Mouse (Mus musculus) lung, embryonic 16.5 days (tissue): Measurements from ENCODE around the gene Slc25a30. TPM values are rescaled to one million over a fixed set of nuclear protein-coding genes. Genes with fewer than 3 reads are reported as not detected.
A peak's percentile ranks its signal among the peaks of the same experiment; 100 is the strongest.
"Not testable (repeated sequence)": the region's sequence is repeated elsewhere in the genome, so short reads cannot be mapped to it uniquely, and the experiment has no call there.

Experiments used
- ATAC-seq: fragments of 200-750 bp; cut with Nextera tagmentation; 2 replicates; pipeline ENCODE4 v1.8.0; 2017; ENCODE audit warnings: low read depth, mild to moderate bottlenecking, moderate library complexity
- H3K27ac ChIP-seq: fragments of 300-500 bp; sonication (generic); 2 replicates; pipeline ENCODE4 v1.5.1; 2014; ENCODE audit warnings: mild to moderate bottlenecking, control low read depth, low read length
- H3K27me3 ChIP-seq: fragments of 300-500 bp; sonication (generic); 2 replicates; pipeline ENCODE4 v1.6.1; 2014; ENCODE audit warnings: low read depth, low read length, mixed read lengths; ENCODE audit not compliant: control insufficient read depth, insufficient read depth
- H3K36me3 ChIP-seq: fragments of 300-500 bp; sonication (generic); 2 replicates; pipeline ENCODE4 v1.6.1; 2014; ENCODE audit warnings: low read length; ENCODE audit not compliant: control insufficient read depth, insufficient read depth
- H3K4me1 ChIP-seq: fragments of 300-500 bp; sonication (generic); replicated peaks from 2 replicates; pipeline ENCODE4 v1.6.1; 2014; ENCODE audit warnings: low read length, mixed read lengths; ENCODE audit not compliant: control insufficient read depth, insufficient read depth
- H3K4me2 ChIP-seq: fragments of 300-500 bp; sonication (generic); 2 replicates; pipeline ENCODE4 v1.6.1; 2014; ENCODE audit warnings: low read depth, low read length, control low read depth
- H3K4me3 ChIP-seq: fragments of 300-500 bp; sonication (generic); 2 replicates; pipeline ENCODE4 v1.5.1; 2014; ENCODE audit warnings: mild to moderate bottlenecking, low read length, control low read depth
- H3K9ac ChIP-seq: fragments of 300-500 bp; sonication (generic); 2 replicates; pipeline ENCODE4 v1.6.1; 2014; ENCODE audit warnings: low read length, control low read depth
- H3K9me3 ChIP-seq: fragments of 300-500 bp; sonication (generic); 2 replicates; pipeline ENCODE4 v1.6.1; 2016; ENCODE audit warnings: low read length; ENCODE audit not compliant: control insufficient read depth
- whole genome bisulfite sequencing: fragments of 180-500 bp; shearing (Covaris S2); extraction: QIAGEN DNeasy Blood & Tissue Kit; methylation state at CpG from one replicate; pipeline ENCODE4 v1.1.7; 2014; 5-methylcytosine and 5-hydroxymethylcytosine counted together
- polyA plus RNA-seq: library from polyadenylated mRNA; unstranded; fragments of >200 nt; fragmentation: Nextera tagmentation; extraction: Ambion mirVana; gene quantifications from 2 replicates; pipeline ENCODE4 v1.2.1, GENCODE M21; 2015

The Slc25a30 gene
- polyA plus RNA-seq, 1 experiment from 2014 or later: 3.3 TPM

DNA sequence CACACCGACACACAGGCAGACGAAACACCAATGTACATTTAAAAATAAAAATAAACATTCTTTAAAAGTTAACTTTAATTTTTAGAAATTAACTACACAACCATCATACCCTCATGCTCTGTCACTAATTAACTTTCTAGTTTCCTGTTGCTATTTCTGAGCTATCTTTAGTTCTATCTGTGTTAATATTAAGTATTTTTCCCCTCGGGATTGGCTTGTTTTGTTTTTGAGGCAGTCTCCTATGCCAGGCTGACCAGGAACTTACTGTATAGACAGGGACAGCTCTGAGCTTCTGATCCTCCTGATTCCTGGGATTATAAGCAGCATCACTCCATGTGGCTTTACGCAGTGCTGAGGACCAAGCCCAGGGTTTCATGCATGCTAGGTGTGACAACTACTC lies 6.9 kb downstream of the Slc25a30 start:
- 82% methylated on average over 4 of the region's 4 CpGs for WGBS
- H3K9ac ChIP-seq: no peak overlapping the region
- no peak overlapping the region for H3K27ac ChIP-seq
- H3K27me3 ChIP-seq: no peaks in the 10 kb centered on the region
- no peak overlapping the region for H3K4me2 ChIP-seq
- no peak for ATAC-seq
- 0 out of 2 replicates have a peak, but pooled peaks cover 2% of the 10 kb centered on the region for H3K36me3 ChIP-seq
- H3K4me1 ChIP-seq: no peaks in the 10 kb centered on the region
- H3K4me3 ChIP-seq: no peak overlapping the region
- no peaks in the 10 kb centered on the region for H3K9me3 ChIP-seq

DNA sequence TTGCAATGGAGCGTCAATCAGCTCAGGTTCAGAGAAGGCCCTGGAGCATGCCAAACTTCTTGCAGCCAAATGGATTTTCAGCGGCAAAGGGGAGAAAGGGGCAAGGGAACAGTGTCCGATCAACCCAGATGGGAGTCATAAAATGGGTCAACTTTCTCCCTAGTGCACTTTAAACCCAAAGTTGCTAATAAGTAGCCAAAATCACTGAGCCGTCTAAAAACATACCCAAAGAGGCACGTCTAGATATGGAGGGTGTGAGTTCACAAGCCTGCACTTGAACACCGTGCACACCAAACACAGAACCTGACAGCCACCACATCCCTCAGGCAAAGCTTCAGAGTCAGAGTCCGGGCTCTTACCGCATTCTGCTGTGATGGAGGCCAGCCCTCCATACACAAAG lies 10.2 kb downstream of the Slc25a30 start:
- H3K27ac ChIP-seq: no peak overlapping the region
- H3K4me1 ChIP-seq: no peaks in the 10 kb centered on the region
- no peak overlapping the region for H3K4me2 ChIP-seq
- H3K9ac ChIP-seq: no peak overlapping the region
- H3K27me3 ChIP-seq: no peaks in the 10 kb centered on the region
- no peak overlapping the region for H3K4me3 ChIP-seq
- 0 out of 2 replicates have a peak, but pooled peaks cover 2% of the 10 kb centered on the region for H3K36me3 ChIP-seq
- ATAC-seq: no peak
- no peaks in the 10 kb centered on the region for H3K9me3 ChIP-seq
- WGBS: 94% methylated on average over 8 of the region's 8 CpGs

DNA sequence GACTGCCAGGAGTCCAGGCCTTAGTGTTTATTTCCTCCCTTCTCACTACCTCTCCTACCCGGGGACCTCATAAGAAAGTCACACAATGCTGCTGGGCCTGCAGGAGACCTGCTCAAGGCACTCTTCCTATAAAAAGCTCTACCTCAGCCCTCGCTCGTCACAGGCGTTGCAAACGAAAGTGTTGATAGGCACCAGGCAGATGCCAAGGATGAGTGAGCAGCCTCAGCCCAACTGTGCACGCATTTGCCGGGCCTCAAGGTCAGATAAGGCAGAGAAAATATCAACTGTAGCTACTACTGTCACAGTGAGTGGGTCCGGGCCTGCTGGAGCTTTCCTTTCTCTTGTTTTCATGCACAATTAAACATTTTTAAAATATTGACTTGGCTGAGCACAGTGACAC lies 13.4 kb downstream of the Slc25a30 start:
- Histone ChIP-seq H3K9me3 (no peaks in the 10 kb centered on the region), H3K27ac (no peak overlapping the region), H3K9ac (no peak overlapping the region), H3K36me3 (peaks cover 2% of the 10 kb centered on the region; the same call in 1 of the 2 replicates), H3K4me3 (no peak overlapping the region), H3K4me2 (no peak overlapping the region), H3K27me3 (no peaks in the 10 kb centered on the region), H3K4me1 (no peaks in the 10 kb centered on the region)
- WGBS: 73% methylated on average over 8 of the region's 8 CpGs
- no peak for ATAC-seq

DNA sequence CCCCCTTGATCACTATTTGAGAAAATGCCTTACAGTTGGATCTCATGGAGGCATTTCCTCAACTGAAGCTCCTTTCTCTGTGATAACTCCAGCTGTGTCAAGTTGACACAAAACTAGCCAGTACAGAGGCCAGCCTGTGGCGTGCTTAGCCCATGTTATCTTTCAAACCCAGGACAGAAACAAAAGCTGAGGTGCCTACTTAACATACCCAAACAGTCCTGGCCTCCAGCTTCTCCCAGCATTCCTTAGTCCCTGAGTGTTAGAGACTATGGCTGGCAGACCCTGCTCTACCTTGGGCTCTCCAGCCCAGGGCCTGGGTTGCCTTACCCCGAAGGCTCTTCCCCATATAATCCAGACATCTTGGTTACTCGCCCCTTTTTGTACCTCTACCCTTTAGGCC lies 14.4 kb downstream of the Slc25a30 start:
- not testable (repeated sequence) for H3K4me1 ChIP-seq, H3K4me3 ChIP-seq, H3K36me3 ChIP-seq, H3K9ac ChIP-seq, H3K27ac ChIP-seq, H3K9me3 ChIP-seq, H3K27me3 ChIP-seq, ATAC-seq, H3K4me2 ChIP-seq
- WGBS: 81% methylated on average over 3 of the region's 3 CpGs

DNA sequence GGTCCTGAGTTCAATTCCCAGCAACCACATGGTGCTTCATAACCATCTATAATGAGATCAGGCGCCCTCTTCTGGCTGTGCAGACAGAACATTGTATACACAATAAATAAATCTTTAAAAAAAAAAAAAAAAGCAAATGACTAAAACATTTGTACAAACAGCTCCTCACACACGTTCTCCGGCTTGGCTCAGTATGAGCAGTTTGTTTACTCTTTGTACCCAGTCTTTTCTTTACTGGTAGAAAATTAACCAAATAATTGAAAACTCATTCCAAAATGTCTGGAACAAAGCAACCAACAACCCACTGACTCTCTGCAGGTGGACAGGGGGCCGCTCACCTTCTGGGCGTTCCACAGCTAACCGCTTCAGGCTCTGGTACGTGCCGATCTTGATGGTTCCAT lies 15.7 kb downstream of the Slc25a30 start:
- 79% methylated on average over 8 of the region's 8 CpGs for WGBS
- H3K36me3 ChIP-seq: peaks cover 2% of the 10 kb centered on the region; the same call in 1 of the 2 replicates
- no peak overlapping the region for H3K9ac ChIP-seq
- H3K4me2 ChIP-seq: no peak overlapping the region
- no peaks in the 10 kb centered on the region for H3K27me3 ChIP-seq
- no peak for ATAC-seq
- no peak overlapping the region for H3K4me3 ChIP-seq
- H3K9me3 ChIP-seq: no peaks in the 10 kb centered on the region
- H3K4me1 ChIP-seq: no peaks in the 10 kb centered on the region
- H3K27ac ChIP-seq: no peak overlapping the region

DNA sequence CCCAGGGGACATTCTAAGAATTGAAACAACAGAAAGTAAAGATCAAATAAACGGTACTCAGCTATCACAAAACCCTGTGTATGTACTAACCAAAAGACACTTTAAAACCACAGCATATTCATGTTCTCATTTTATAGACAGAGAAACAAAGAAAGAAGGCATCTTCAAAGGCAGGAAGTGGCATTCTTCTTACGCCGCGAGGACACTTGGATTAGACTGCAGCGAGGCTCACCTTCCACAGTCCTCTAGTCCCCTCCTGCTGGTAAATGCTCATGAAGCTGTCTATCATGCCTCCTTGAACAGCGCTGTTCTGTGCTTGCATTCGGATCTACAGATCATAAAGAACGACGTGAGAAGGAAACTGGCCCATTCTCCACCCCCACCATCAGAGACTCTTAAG lies 17.5 kb downstream of the Slc25a30 start:
- H3K4me1 ChIP-seq: no peaks in the 10 kb centered on the region
- no peak for ATAC-seq
- no peak overlapping the region for H3K4me2 ChIP-seq
- 81% methylated on average over 9 of the region's 9 CpGs for WGBS
- H3K9me3 ChIP-seq: no peaks in the 10 kb centered on the region
- H3K36me3 ChIP-seq: peaks cover 2% of the 10 kb centered on the region; the same call in 1 of the 2 replicates
- H3K4me3 ChIP-seq: no peak overlapping the region
- no peak overlapping the region for H3K9ac ChIP-seq
- no peak overlapping the region for H3K27ac ChIP-seq
- no peaks in the 10 kb centered on the region for H3K27me3 ChIP-seq

GRCm38 (mm10) chr14:75768275-75768608 lies 18.6 kb downstream of the Slc25a30 start:
- WGBS: 10% methylated on average over 1 of the region's 1 CpGs
- Histone ChIP-seq H3K4me1 (no peaks in the 10 kb centered on the region), H3K9me3 (no peaks in the 10 kb centered on the region), H3K27me3 (no peaks in the 10 kb centered on the region), H3K9ac (no peak overlapping the region), H3K4me3 (no peak overlapping the region), H3K4me2 (no peak overlapping the region), H3K36me3 (peaks cover 2% of the 10 kb centered on the region; the same call in 1 of the 2 replicates), H3K27ac (no peak overlapping the region)
- no peak for ATAC-seq

DNA sequence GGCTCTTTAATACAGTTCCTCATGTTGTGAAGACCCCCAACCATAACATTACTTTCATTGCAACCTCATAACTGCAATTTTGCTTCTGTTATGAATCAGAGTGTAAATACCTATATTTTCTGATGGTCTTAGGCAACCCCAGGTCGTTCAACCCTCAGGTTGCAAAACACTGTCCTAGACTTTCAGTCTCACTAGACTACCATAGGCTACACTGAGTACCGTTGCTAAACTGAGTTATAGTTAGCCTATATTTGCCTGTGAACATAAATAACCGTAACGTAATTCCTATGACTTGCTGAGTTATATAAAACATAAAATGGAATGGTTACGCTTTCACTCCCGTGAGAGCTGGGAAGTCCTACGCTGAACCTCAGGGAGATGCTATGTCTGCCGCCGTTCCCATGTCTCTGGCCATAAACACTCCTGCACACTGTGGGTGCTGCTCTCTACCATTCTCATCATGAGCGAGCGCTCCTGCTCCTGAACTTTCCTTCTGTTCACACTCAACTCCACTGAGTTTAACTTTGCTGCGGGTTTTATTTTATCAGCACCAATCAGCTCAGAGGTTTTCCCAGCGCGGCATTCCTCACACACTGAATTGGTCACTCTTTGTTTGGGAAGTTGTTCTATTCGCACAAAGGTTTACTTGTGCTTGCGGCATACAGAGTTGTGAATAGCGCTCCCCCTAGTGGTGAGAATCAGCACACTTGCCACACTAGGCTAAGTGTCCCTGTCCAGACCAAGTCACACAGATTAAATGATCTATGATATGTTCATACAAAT lies 19.2 kb downstream of the Slc25a30 start:
- Histone ChIP-seq H3K4me3 (peak overlapping the region; percentile 27), H3K27ac (no peak overlapping the region), H3K9ac (no peak overlapping the region), H3K27me3 (no peaks in the 10 kb centered on the region), H3K9me3 (no peaks in the 10 kb centered on the region), H3K4me1 (no peaks in the 10 kb centered on the region), H3K4me2 (peak overlapping the region; percentile 49), H3K36me3 (peaks cover 2% of the 10 kb centered on the region; the same call in 1 of the 2 replicates)
- ATAC-seq: peak; percentile 94
- WGBS: 44% methylated on average over 17 of the region's 17 CpGs

- no peak overlapping the region for H3K27ac ChIP-seq
- no peaks in the 10 kb centered on the region for H3K27me3 ChIP-seq
- H3K4me1 ChIP-seq: no peaks in the 10 kb centered on the region
- no peak overlapping the region for H3K4me2 ChIP-seq
- peak; percentile 62; the same call in 1 of the 2 replicates for ATAC-seq
- 53% methylated on average over 10 of the region's 10 CpGs for WGBS
- H3K4me3 ChIP-seq: no peak overlapping the region
- H3K9ac ChIP-seq: no peak overlapping the region
- no peaks in the 10 kb centered on the region for H3K36me3 ChIP-seq
- H3K9me3 ChIP-seq: no peaks in the 10 kb centered on the region
Observed at GRCm38 (mm10) chr14:75761028-75761805, 25.6 kb downstream of the Slc25a30 start.
